Mouse (Mus musculus) hindbrain, embryonic 14.5 days (tissue): ENCODE measurements around the gene Glipr1. TPM values are rescaled to one million over a fixed set of nuclear protein-coding genes. Genes with fewer than 3 reads are reported as not detected.

ENCODE experiments used
- ATAC-seq: fragments of 200-750 bp; cut with Nextera tagmentation; 2 replicates; pipeline ENCODE4 v1.8.0; 2017; ENCODE audit warnings: moderate number of reproducible peaks, mild to moderate bottlenecking, moderate TSS enrichment, moderate library complexity; ENCODE audit not compliant: low FRiP score
- DNase-seq: peaks from one replicate; pipeline ENCODE4 v3.0.0-alpha.2; 2015; ENCODE audit warnings: low spot score
- H3K27ac ChIP-seq: fragments of 300-500 bp; sonication (generic); 2 replicates; pipeline ENCODE4 v1.5.1; 2014; ENCODE audit warnings: mild to moderate bottlenecking, moderate library complexity
- H3K27me3 ChIP-seq: fragments of 300-500 bp; sonication (generic); 2 replicates; pipeline ENCODE4 v1.6.1; 2014; ENCODE audit warnings: mild to moderate bottlenecking, low read length, mixed read lengths; ENCODE audit not compliant: control insufficient read depth, insufficient read depth
- H3K36me3 ChIP-seq: fragments of 300-500 bp; sonication (generic); replicated peaks from 2 replicates; pipeline ENCODE4 v1.6.1; 2014; ENCODE audit not compliant: control insufficient read depth, insufficient read depth
- H3K4me1 ChIP-seq: fragments of 300-500 bp; sonication (generic); replicated peaks from 2 replicates; pipeline ENCODE4 v1.6.1; 2014; ENCODE audit warnings: antibody characterized with exemption, low read length, mixed read lengths; ENCODE audit not compliant: control insufficient read depth, insufficient read depth
- H3K4me2 ChIP-seq: fragments of 300-500 bp; sonication (generic); replicated peaks from 2 replicates; pipeline ENCODE4 v1.6.1; 2014; ENCODE audit warnings: mild to moderate bottlenecking, moderate library complexity
- H3K4me3 ChIP-seq: fragments of 300-500 bp; sonication (generic); replicated peaks from 2 replicates; pipeline ENCODE4 v1.5.1; 2014; ENCODE audit warnings: mild to moderate bottlenecking, low read length
- H3K9ac ChIP-seq: fragments of 300-500 bp; sonication (generic); 2 replicates; pipeline ENCODE4 v1.6.1; 2014
- H3K9me3 ChIP-seq: fragments of 300-500 bp; sonication (generic); 2 replicates; pipeline ENCODE4 v1.6.1; 2016; ENCODE audit warnings: low read length; ENCODE audit not compliant: control insufficient read depth
- WGBS: fragments of 180-500 bp; shearing (Covaris S2); extraction: QIAGEN DNeasy Blood & Tissue Kit; methylation state at CpG from one replicate; pipeline ENCODE4 v1.1.7; 2014; 5-methylcytosine and 5-hydroxymethylcytosine counted together
- polyA plus RNA-seq: library from polyadenylated mRNA; unstranded; fragments of >200 nt; fragmentation: Nextera tagmentation; extraction: Ambion mirVana; gene quantifications from 2 replicates; pipeline ENCODE4 v1.2.1, GENCODE M21; 2014

The Glipr1 gene
- polyA plus RNA-seq, 1 experiment from 2014 or later: 1.1 TPM

GRCm38 (mm10) chr10:111948041-111948440 is 54.4 kb downstream of the Glipr1 start:
- 87% methylated on average over 1 of the region's 1 CpGs for WGBS
- no peak overlapping the region for H3K4me2 ChIP-seq
- H3K9ac ChIP-seq: no peak overlapping the region
- no peaks in the 10 kb centered on the region for H3K27me3 ChIP-seq
- no peak for DNase-seq
- no peak for ATAC-seq
- H3K36me3 ChIP-seq: no peaks in the 10 kb centered on the region
- H3K4me3 ChIP-seq: no peak overlapping the region
- H3K27ac ChIP-seq: no peak overlapping the region
- no peaks in the 10 kb centered on the region for H3K9me3 ChIP-seq
- no peaks in the 10 kb centered on the region for H3K4me1 ChIP-seq

GRCm38 (mm10) chr10:111945563-111945962 is 56.9 kb downstream of the Glipr1 start:
- Histone ChIP-seq H3K4me2 (no peak overlapping the region), H3K27me3 (no peaks in the 10 kb centered on the region), H3K27ac (no peak overlapping the region), H3K4me1 (no peaks in the 10 kb centered on the region), H3K9me3 (no peaks in the 10 kb centered on the region), H3K9ac (no peak overlapping the region), H3K36me3 (no peaks in the 10 kb centered on the region), H3K4me3 (no peak overlapping the region)
- DNase-seq (no peak), ATAC-seq (no peak)
- 83% methylated on average over 3 of the region's 3 CpGs for WGBS

GRCm38 (mm10) chr10:111943026-111943425 is 59.4 kb downstream of the Glipr1 start:
- Histone ChIP-seq H3K9me3 (no peaks in the 10 kb centered on the region), H3K27ac (no peak overlapping the region), H3K27me3 (no peaks in the 10 kb centered on the region), H3K9ac (no peak overlapping the region), H3K36me3 (no peaks in the 10 kb centered on the region), H3K4me2 (no peak overlapping the region), H3K4me1 (no peaks in the 10 kb centered on the region), H3K4me3 (no peak overlapping the region)
- WGBS: 88% methylated on average over 7 of the region's 7 CpGs
- DNase-seq: no peak
- ATAC-seq: no peak

GRCm38 (mm10) chr10:111937146-111937534 is 65.3 kb downstream of the Glipr1 start:
- no peaks in the 10 kb centered on the region for H3K36me3 ChIP-seq
- no peak overlapping the region for H3K4me2 ChIP-seq
- DNase-seq: no peak
- no peak for ATAC-seq
- H3K4me1 ChIP-seq: 0 out of 2 replicates have a peak, but pooled peaks cover 3% of the 10 kb centered on the region
- H3K9ac ChIP-seq: no peak overlapping the region
- WGBS: 77% methylated on average over 5 of the region's 5 CpGs
- no peak overlapping the region; the same call in 1 of the 2 replicates for H3K27ac ChIP-seq
- H3K27me3 ChIP-seq: no peaks in the 10 kb centered on the region
- H3K4me3 ChIP-seq: no peak overlapping the region
- no peaks in the 10 kb centered on the region for H3K9me3 ChIP-seq

GRCm38 (mm10) chr10:111936491-111937145 is 65.8 kb downstream of the Glipr1 start:
- H3K4me1 ChIP-seq: 0 out of 2 replicates have a peak, but pooled peaks cover 3% of the 10 kb centered on the region
- H3K9ac ChIP-seq: no peak overlapping the region
- H3K27ac ChIP-seq: no peak overlapping the region; the same call in 1 of the 2 replicates
- peak; percentile 61 for DNase-seq
- H3K9me3 ChIP-seq: no peaks in the 10 kb centered on the region
- no peaks in the 10 kb centered on the region for H3K27me3 ChIP-seq
- H3K4me2 ChIP-seq: no peak overlapping the region
- WGBS: 31% methylated on average over 13 of the region's 13 CpGs
- peak; percentile 83 for ATAC-seq
- H3K4me3 ChIP-seq: no peak overlapping the region
- no peaks in the 10 kb centered on the region for H3K36me3 ChIP-seq

- Histone ChIP-seq H3K9me3 (no peaks in the 10 kb centered on the region), H3K9ac (no peak overlapping the region), H3K36me3 (no peaks in the 10 kb centered on the region), H3K27me3 (no peaks in the 10 kb centered on the region), H3K4me3 (no peak overlapping the region), H3K27ac (peak overlapping the region; percentile 43; the same call in 1 of the 2 replicates), H3K4me1 (0 out of 2 replicates have a peak, but pooled peaks cover 3% of the 10 kb centered on the region), H3K4me2 (no peak overlapping the region)
- WGBS: 75% methylated on average over 4 of the region's 4 CpGs
- DNase-seq (no peak), ATAC-seq (no peak; the same call in 1 of the 2 replicates)
These were observed 66.4 kb downstream of the Glipr1 start for GRCm38 (mm10) chr10:111936021-111936420.

Other genes with a start within 250 kb of the Glipr1 start
- 39.3 and 47.6 TPM in 2 replicates for gene Krr1, start 30.0 kb downstream of the Glipr1 start, polyA plus RNA-seq
- gene Glipr1l1, start 57.6 kb upstream of the Glipr1 start, polyA plus RNA-seq: 0.23 TPM in 1 of 2 replicates, not detected in the other
- not detected in 2 replicates for gene Glipr1l2, start 80.7 kb upstream of the Glipr1 start, polyA plus RNA-seq
- gene Glipr1l3, start 157.7 kb upstream of the Glipr1 start, polyA plus RNA-seq: 0.29 and 0.48 TPM in 2 replicates
- 0.53 and 0.96 TPM in 2 replicates for gene Caps2, start 161.0 kb upstream of the Glipr1 start, polyA plus RNA-seq